Mouse (Mus musculus) G1E-ER4 (cell line): Measurements from ENCODE around the gene AI464131. TPM values are rescaled to one million over a fixed set of nuclear protein-coding genes. Genes with fewer than 3 reads are reported as not detected.

ENCODE experiments used
- GATA1 ChIP-seq: IDR thresholded peaks from one replicate; pipeline ENCODE4 v1.8.0; 2012; ENCODE audit warnings: low read length, inconsistent platforms
- polyA plus RNA-seq: library from polyadenylated mRNA; stranded (reverse); fragments of >175 nt; gene quantifications from 2 replicates; pipeline ENCODE4 v1.2.3, GENCODE M21; 2012

Gene AI464131
- polyA plus RNA-seq, 1 experiment = 0.68 TPM

- no peak for TF ChIP-seq GATA1
These were observed 10.8 kb upstream of the AI464131 start for GRCm38 (mm10) chr4:41513714-41514113.

- TF ChIP-seq GATA1 = no peak
These were observed 10.4 kb upstream of the AI464131 start for GRCm38 (mm10) chr4:41513309-41513708.

- no peak for TF ChIP-seq GATA1
These were observed 5.1 kb upstream of the AI464131 start for GRCm38 (mm10) chr4:41507998-41508397.

GRCm38 (mm10) chr4:41507326-41507924 is 4.5 kb upstream of the AI464131 start:
- TF ChIP-seq GATA1 = no peak

- no peak for TF ChIP-seq GATA1
These were observed 4.0 kb upstream of the AI464131 start for GRCm38 (mm10) chr4:41506906-41507305.

- TF ChIP-seq GATA1 = no peak
These were observed 3.3 kb upstream of the AI464131 start for GRCm38 (mm10) chr4:41506156-41506555.

- TF ChIP-seq GATA1 = no peak
These were observed 2.3 kb upstream of the AI464131 start for GRCm38 (mm10) chr4:41505131-41505551.

- no peak for TF ChIP-seq GATA1
These were observed 1.4 kb upstream of the AI464131 start for GRCm38 (mm10) chr4:41504325-41504724.

GRCm38 (mm10) chr4:41502171-41502940 is 520 bp downstream of the AI464131 start:
- TF ChIP-seq GATA1 = no peak

- TF ChIP-seq GATA1 = no peak
These were observed 2.1 kb downstream of the AI464131 start for GRCm38 (mm10) chr4:41500787-41501186.

- TF ChIP-seq GATA1 = no peak
These were observed 3.3 kb downstream of the AI464131 start for GRCm38 (mm10) chr4:41499619-41500018.

GRCm38 (mm10) chr4:41498921-41499391 is 3.9 kb downstream of the AI464131 start:
- TF ChIP-seq GATA1 = no peak

- TF ChIP-seq GATA1 = no peak
These were observed 4.7 kb downstream of the AI464131 start for GRCm38 (mm10) chr4:41497995-41498845.

- no peak for TF ChIP-seq GATA1
These were observed 5.3 kb downstream of the AI464131 start for GRCm38 (mm10) chr4:41497579-41497978.

- TF ChIP-seq GATA1 = no peak
These were observed 5.8 kb downstream of the AI464131 start for GRCm38 (mm10) chr4:41497046-41497445.

- TF ChIP-seq GATA1 = no peak
These were observed 7.0 kb downstream of the AI464131 start for GRCm38 (mm10) chr4:41495850-41496249.
